Mouse (Mus musculus) brain, embryonic 14.5 days (tissue): ENCODE measurements around the gene Gm7271.

Source experiments
- CTCF ChIP-seq: fragments of 200-500 bp; IDR thresholded peaks from 2 replicates; pipeline ENCODE4 v1.5.1; 2012; ENCODE audit warnings: inconsistent platforms, mild to moderate bottlenecking, moderate library complexity, borderline replicate concordance; ENCODE audit not compliant: insufficient read depth, insufficient read length; ENCODE audit errors: extremely low read depth
- POLR2A ChIP-seq: fragments of 200-500 bp; IDR thresholded peaks from 2 replicates; pipeline ENCODE4 v1.6.1; 2012; ENCODE audit warnings: mild to moderate bottlenecking, inconsistent platforms, borderline replicate concordance; ENCODE audit not compliant: poor library complexity, insufficient read depth, insufficient read length, severe bottlenecking; ENCODE audit errors: extremely low read depth

GRCm38 (mm10) chr5:76550426-76550825 is 66.6 kb downstream of the Gm7271 start:
- TF ChIP-seq CTCF = no peak
- TF ChIP-seq POLR2A = no peak
